Mouse (Mus musculus): ENCODE data around the gene Muc4. TPM values are rescaled to one million over a fixed set of nuclear protein-coding genes. Genes with fewer than 3 reads are reported as not detected.

Gene Muc4
- polyA plus RNA-seq, 1 experiment: 0.02 TPM

DNA sequence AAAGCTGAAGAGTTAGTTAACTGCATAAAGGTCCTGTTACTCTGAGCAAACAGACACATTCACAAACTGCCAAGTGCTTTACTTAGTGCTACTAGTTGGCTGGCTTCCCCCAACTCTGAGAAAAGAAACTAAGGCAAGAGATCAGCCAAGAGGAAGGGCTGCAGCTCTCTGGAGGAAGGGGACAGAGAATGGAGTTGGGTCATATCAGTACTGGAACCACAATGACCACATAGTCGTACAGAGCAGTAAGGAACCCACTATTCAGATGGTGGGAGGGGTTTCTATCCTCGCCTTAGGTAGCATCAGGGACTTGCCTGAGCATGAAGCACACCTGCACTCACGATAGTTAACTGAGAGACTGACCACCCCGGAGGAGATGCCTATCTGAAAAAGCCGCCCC, 87.2 kb downstream of the Muc4 start:
- Histone ChIP-seq H3K27ac (ENCODE audit: insufficient read depth, low read length) (no peak overlapping the region), H3K4me3 (ENCODE audit: insufficient read depth, low read length) (no peak overlapping the region), H3K4me1 (ENCODE audit: control insufficient read depth, insufficient read depth, low read length) (no peaks in the 10 kb centered on the region)
- TF ChIP-seq POLR2A (IDR thresholded peaks at IDR 0.05; ENCODE audit: extremely low read depth, insufficient read depth, low read length) (no peak), CTCF (IDR thresholded peaks at IDR 0.05; ENCODE audit: extremely low read depth, insufficient read depth, low read length) (no peak)

DNA sequence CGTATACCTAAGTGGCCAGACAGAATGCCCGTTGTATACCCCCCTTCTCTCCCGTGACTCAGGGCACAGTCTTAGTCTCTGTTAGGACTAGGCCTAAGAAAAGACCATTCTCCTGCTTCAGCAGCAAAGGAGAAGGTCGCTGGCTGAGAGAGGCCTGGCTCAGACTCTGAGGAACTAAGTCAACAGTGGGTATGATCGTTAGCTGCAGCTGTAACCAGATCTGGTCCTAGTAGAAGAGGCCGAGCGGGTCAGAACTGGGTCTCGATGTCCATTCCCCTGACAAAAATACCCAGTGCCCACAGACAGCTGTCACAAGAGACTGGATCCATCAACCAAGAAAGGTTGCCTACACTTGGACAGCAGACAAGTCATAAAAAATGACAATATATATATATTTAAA, 87.8 kb downstream of the Muc4 start:
- H3K4me1 ChIP-seq (ENCODE audit: control insufficient read depth, insufficient read depth, low read length): no peaks in the 10 kb centered on the region
- no peak overlapping the region for H3K4me3 ChIP-seq (ENCODE audit: insufficient read depth, low read length)
- TF ChIP-seq CTCF (IDR thresholded peaks at IDR 0.05; ENCODE audit: extremely low read depth, insufficient read depth, low read length) (no peak), POLR2A (IDR thresholded peaks at IDR 0.05; ENCODE audit: extremely low read depth, insufficient read depth, low read length) (no peak)
- H3K27ac ChIP-seq (ENCODE audit: insufficient read depth, low read length): no peak overlapping the region

DNA sequence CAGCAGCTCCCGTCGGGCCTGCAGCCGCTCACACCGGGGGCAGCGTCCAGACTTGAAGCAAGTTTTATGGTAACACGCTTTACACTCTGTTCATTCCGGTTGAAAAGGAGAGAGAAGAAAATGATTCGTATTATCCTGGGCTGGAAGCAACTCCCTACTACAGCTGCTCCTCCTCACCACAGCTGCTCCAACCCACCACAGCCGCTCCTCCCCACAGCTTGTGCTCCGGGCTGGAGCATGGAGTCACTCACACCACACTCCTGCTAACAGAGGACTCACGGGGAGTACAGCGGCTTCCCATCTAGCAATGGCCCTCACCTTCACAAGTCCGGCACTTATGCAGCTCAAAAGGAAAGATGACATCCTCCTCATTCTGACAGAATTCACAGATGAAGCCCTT, 88.4 kb downstream of the Muc4 start:
- H3K27ac ChIP-seq (ENCODE audit: insufficient read depth, low read length): no peak overlapping the region
- H3K4me1 ChIP-seq (ENCODE audit: control insufficient read depth, insufficient read depth, low read length): no peaks in the 10 kb centered on the region
- H3K4me3 ChIP-seq (ENCODE audit: insufficient read depth, low read length): no peak overlapping the region
- TF ChIP-seq CTCF (IDR thresholded peaks at IDR 0.05; ENCODE audit: extremely low read depth, insufficient read depth, low read length) (no peak), POLR2A (IDR thresholded peaks at IDR 0.05; ENCODE audit: extremely low read depth, insufficient read depth, low read length) (no peak)

DNA sequence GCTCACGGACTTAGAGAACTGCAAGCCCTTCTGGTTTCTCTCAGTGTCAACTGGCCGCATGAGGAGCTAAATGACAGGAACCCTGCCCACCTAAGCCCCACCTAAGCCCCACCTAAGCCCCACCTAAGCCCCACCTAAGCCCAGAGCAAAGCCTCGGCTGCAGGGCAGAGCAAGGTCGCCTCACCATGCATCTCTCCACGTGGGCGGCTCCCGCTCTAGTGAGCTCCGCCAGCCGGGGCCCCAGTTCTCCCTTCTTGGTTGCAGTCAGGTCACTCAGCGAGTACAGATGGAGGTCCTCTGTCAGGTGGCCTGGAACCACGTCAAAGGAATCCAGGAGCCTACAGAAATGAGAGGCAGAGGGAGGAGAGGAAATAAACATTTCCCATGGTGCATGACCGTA, 89.7 kb downstream of the Muc4 start:
- TF ChIP-seq POLR2A (IDR thresholded peaks at IDR 0.05; ENCODE audit: extremely low read depth, insufficient read depth, low read length): no peak
- TF ChIP-seq CTCF (IDR thresholded peaks at IDR 0.05; ENCODE audit: extremely low read depth, insufficient read depth, low read length): no peak
- Histone ChIP-seq H3K27ac (ENCODE audit: insufficient read depth, low read length) (no peak overlapping the region), H3K4me1 (ENCODE audit: control insufficient read depth, insufficient read depth, low read length) (no peaks in the 10 kb centered on the region), H3K4me3 (ENCODE audit: insufficient read depth, low read length) (no peak overlapping the region)

GRCm38 (mm10) chr16:32826521-32826920, 90.8 kb downstream of the Muc4 start:
- Histone ChIP-seq H3K4me3 (ENCODE audit: insufficient read depth, low read length) (no peak overlapping the region), H3K4me1 (ENCODE audit: control insufficient read depth, insufficient read depth, low read length) (no peaks in the 10 kb centered on the region), H3K27ac (ENCODE audit: insufficient read depth, low read length) (no peak overlapping the region)
- TF ChIP-seq CTCF (IDR thresholded peaks at IDR 0.05; ENCODE audit: extremely low read depth, insufficient read depth, low read length) (no peak), POLR2A (IDR thresholded peaks at IDR 0.05; ENCODE audit: extremely low read depth, insufficient read depth, low read length) (no peak)

- Histone ChIP-seq H3K4me1 (ENCODE audit: control insufficient read depth, insufficient read depth, low read length) (peaks cover 2% of the 10 kb centered on the region; the same call in 1 of the 2 replicates), H3K4me3 (ENCODE audit: insufficient read depth, low read length) (no peak overlapping the region), H3K27ac (ENCODE audit: insufficient read depth, low read length) (no peak overlapping the region)
- TF ChIP-seq CTCF (IDR thresholded peaks at IDR 0.05; ENCODE audit: extremely low read depth, insufficient read depth, low read length) (no peak), POLR2A (IDR thresholded peaks at IDR 0.05; ENCODE audit: extremely low read depth, insufficient read depth, low read length) (no peak)
Observed at GRCm38 (mm10) chr16:32829104-32829503, 93.4 kb downstream of the Muc4 start.

- no peak overlapping the region for H3K4me3 ChIP-seq (ENCODE audit: insufficient read depth, low read length)
- H3K27ac ChIP-seq (ENCODE audit: insufficient read depth, low read length): no peak overlapping the region
- peaks cover 2% of the 10 kb centered on the region; the same call in 1 of the 2 replicates for H3K4me1 ChIP-seq (ENCODE audit: control insufficient read depth, insufficient read depth, low read length)
- TF ChIP-seq POLR2A (IDR thresholded peaks at IDR 0.05; ENCODE audit: extremely low read depth, insufficient read depth, low read length): no peak
- no peak for TF ChIP-seq CTCF (IDR thresholded peaks at IDR 0.05; ENCODE audit: extremely low read depth, insufficient read depth, low read length)
Observed at GRCm38 (mm10) chr16:32831501-32831900, 95.8 kb downstream of the Muc4 start.

Other genes starting within 250 kb of the Muc4 start
- 0.04 TPM in 1 of 2 replicates, not detected in the other for gene Slc51a, start 248.0 kb upstream of the Muc4 start, polyA plus RNA-seq (2012; rRNA removed)
- gene Zdhhc19, start 239.6 kb upstream of the Muc4 start, polyA plus RNA-seq (2012; rRNA removed): not detected in 2 replicates
- 77.7 and 82.2 TPM in 2 replicates for gene Tfrc, start 127.0 kb upstream of the Muc4 start, polyA plus RNA-seq (2012; rRNA removed)
- 202 and 204 TPM in 2 replicates for gene Tnk2, start 92.0 kb upstream of the Muc4 start, polyA plus RNA-seq (2012; rRNA removed)
- gene Muc20, start 61.5 kb downstream of the Muc4 start, polyA plus RNA-seq (2012; rRNA removed): not detected in 2 replicates
- not detected in 2 replicates for gene Smbd1, start 74.6 kb downstream of the Muc4 start, polyA plus RNA-seq (2012; rRNA removed)
- gene Fyttd1, start 141.6 kb downstream of the Muc4 start, polyA plus RNA-seq (2012; rRNA removed): 49.9 and 54.0 TPM in 2 replicates
- 77.0 TPM in 2 replicates for gene Rubcn, start 141.9 kb downstream of the Muc4 start, polyA plus RNA-seq (2012; rRNA removed)
- gene Lrch3, start 178.2 kb downstream of the Muc4 start, polyA plus RNA-seq (2012; rRNA removed): 30.0 and 31.7 TPM in 2 replicates

Measured in cortical plate, adult 2 months (tissue).